Mouse (Mus musculus): Measurements from ENCODE around the gene Plpp1. TPM values are rescaled to one million over a fixed set of nuclear protein-coding genes. Genes with fewer than 3 reads are reported as not detected.

The Plpp1 gene
- polyA plus RNA-seq, 1 experiment from 2014 or later, result 70.9 TPM

GRCm38 (mm10) chr13:112825479-112825878 lies 24.9 kb downstream of the Plpp1 start:
- Histone ChIP-seq H3K27ac (replicated peaks) (no peak overlapping the region), H3K9ac (no peak overlapping the region), H3K4me2 (no peak overlapping the region), H3K4me3 (no peak overlapping the region), H3K4me1 (replicated peaks) (no peaks in the 10 kb centered on the region), H3K27me3 (no peaks in the 10 kb centered on the region), H3K36me3 (no peaks in the 10 kb centered on the region), H3K9me3 (no peaks in the 10 kb centered on the region)
- no peak for ATAC-seq (ENCODE audit: low FRiP score, low read depth)
- WGBS, result 62% methylated on average over 6 of the region's 6 CpGs

GRCm38 (mm10) chr13:112829619-112830018 lies 29.0 kb downstream of the Plpp1 start:
- WGBS, result 99% methylated on average over 2 of the region's 2 CpGs
- H3K27ac ChIP-seq (replicated peaks), result no peak overlapping the region
- no peak for ATAC-seq (ENCODE audit: low FRiP score, low read depth)
- H3K4me2 ChIP-seq, result no peak overlapping the region
- no peaks in the 10 kb centered on the region for H3K9me3 ChIP-seq
- no peaks in the 10 kb centered on the region for H3K36me3 ChIP-seq
- H3K4me3 ChIP-seq, result no peak overlapping the region
- H3K9ac ChIP-seq, result no peak overlapping the region
- no peaks in the 10 kb centered on the region for H3K27me3 ChIP-seq
- peaks cover 14% of the 10 kb centered on the region; the same call in 1 of the 2 replicates for H3K4me1 ChIP-seq (replicated peaks)

DNA sequence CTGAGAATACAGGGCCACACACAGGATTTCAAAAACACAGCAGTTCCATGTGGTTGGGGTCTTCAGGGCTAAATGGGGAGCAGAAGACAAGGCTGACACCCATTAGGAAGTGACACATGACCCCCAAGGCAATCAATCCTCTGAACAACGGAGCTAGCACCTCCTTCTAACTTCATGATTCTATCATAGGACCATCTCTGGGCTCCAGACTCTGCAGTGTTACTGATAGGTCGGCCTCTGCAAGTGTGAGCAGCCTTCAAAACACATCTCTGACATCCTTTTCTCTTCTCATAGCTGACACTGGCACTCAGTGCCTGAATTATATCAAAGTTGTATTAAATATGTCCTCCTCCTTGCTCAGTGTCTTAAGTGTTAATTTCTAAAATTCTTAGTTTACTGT lies 32.0 kb downstream of the Plpp1 start:
- 48% methylated on average over 2 of the region's 2 CpGs for WGBS
- peaks cover 20% of the 10 kb centered on the region for H3K4me1 ChIP-seq (replicated peaks)
- no peak for ATAC-seq (ENCODE audit: low FRiP score, low read depth)
- no peaks in the 10 kb centered on the region for H3K27me3 ChIP-seq
- H3K4me3 ChIP-seq, result no peak overlapping the region
- H3K27ac ChIP-seq (replicated peaks), result no peak overlapping the region
- no peaks in the 10 kb centered on the region for H3K9me3 ChIP-seq
- no peaks in the 10 kb centered on the region for H3K36me3 ChIP-seq
- no peak overlapping the region for H3K9ac ChIP-seq
- no peak overlapping the region for H3K4me2 ChIP-seq

DNA sequence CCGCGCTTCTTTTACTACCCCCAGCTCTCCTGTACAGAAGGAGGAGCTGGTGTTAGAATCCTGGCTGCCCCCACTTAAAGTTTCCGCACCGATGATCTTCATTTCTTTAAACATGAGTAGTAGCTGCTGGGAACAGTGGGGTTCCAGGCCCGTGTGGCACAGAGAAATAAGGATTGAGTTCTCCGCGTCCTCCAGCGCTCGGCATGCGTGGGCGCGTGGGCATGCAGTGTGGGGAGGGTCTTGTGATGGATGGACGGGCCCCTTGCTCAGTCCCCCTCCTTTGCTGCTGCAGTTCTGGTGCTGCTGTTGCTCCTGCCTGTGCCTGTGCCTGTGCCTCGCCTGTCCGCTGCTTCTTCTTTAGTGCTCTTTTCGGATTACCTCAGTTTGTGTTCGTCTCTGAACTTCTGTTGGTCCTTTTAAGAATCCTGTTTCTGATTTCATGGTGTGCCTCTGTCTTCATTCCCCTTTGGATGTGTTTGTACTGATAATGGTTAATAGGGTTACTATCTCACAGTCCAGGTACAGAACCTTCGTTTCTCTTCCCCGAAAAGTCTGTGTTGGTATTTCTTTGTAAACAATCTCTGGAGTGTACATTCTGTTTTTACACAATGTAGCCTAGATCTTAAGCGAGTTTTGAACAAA lies 32.8 kb downstream of the Plpp1 start:
- WGBS, result 43% methylated on average over 20 of the region's 20 CpGs
- Histone ChIP-seq H3K4me1 (replicated peaks) (peaks cover 20% of the 10 kb centered on the region), H3K9ac (no peak overlapping the region), H3K27ac (replicated peaks) (no peak overlapping the region), H3K36me3 (no peaks in the 10 kb centered on the region), H3K4me3 (no peak overlapping the region), H3K9me3 (no peaks in the 10 kb centered on the region), H3K4me2 (peak overlapping the region; percentile 31; the same call in 1 of the 2 replicates), H3K27me3 (no peaks in the 10 kb centered on the region)
- ATAC-seq (ENCODE audit: low FRiP score, low read depth), result no peak; the same call in 1 of the 2 replicates

GRCm38 (mm10) chr13:112833895-112834263 lies 33.3 kb downstream of the Plpp1 start:
- 67% methylated on average over 3 of the region's 3 CpGs for WGBS
- Histone ChIP-seq H3K4me3 (no peak overlapping the region), H3K9ac (no peak overlapping the region), H3K9me3 (no peaks in the 10 kb centered on the region), H3K36me3 (no peaks in the 10 kb centered on the region), H3K4me2 (no peak overlapping the region), H3K27ac (replicated peaks) (no peak overlapping the region), H3K4me1 (replicated peaks) (peaks cover 20% of the 10 kb centered on the region), H3K27me3 (no peaks in the 10 kb centered on the region)
- ATAC-seq (ENCODE audit: low FRiP score, low read depth), result 0 out of 2 replicates have a peak, but pooled peaks have one; percentile 35

GRCm38 (mm10) chr13:112835113-112835512 lies 34.5 kb downstream of the Plpp1 start:
- 0 out of 2 replicates have a peak overlapping the region, but pooled peaks have one; percentile 9 for H3K4me2 ChIP-seq
- H3K27ac ChIP-seq (replicated peaks), result no peak overlapping the region
- peak; percentile 59; the same call in 1 of the 2 replicates for ATAC-seq (ENCODE audit: low FRiP score, low read depth)
- H3K36me3 ChIP-seq, result no peaks in the 10 kb centered on the region
- WGBS, result 25% methylated on average over 12 of the region's 12 CpGs
- no peaks in the 10 kb centered on the region for H3K27me3 ChIP-seq
- no peak overlapping the region for H3K9ac ChIP-seq
- H3K4me1 ChIP-seq (replicated peaks), result peaks cover 20% of the 10 kb centered on the region
- no peak overlapping the region for H3K4me3 ChIP-seq
- no peaks in the 10 kb centered on the region for H3K9me3 ChIP-seq

GRCm38 (mm10) chr13:112836951-112837350 lies 36.4 kb downstream of the Plpp1 start:
- H3K9me3 ChIP-seq, result no peaks in the 10 kb centered on the region
- H3K4me1 ChIP-seq (replicated peaks), result peaks cover 20% of the 10 kb centered on the region
- no peak overlapping the region for H3K4me3 ChIP-seq
- H3K9ac ChIP-seq, result no peak overlapping the region
- no peak overlapping the region for H3K4me2 ChIP-seq
- H3K36me3 ChIP-seq, result no peaks in the 10 kb centered on the region
- H3K27me3 ChIP-seq, result no peaks in the 10 kb centered on the region
- WGBS, result 80% methylated on average over 2 of the region's 2 CpGs
- no peak for ATAC-seq (ENCODE audit: low FRiP score, low read depth)
- H3K27ac ChIP-seq (replicated peaks), result no peak overlapping the region

DNA sequence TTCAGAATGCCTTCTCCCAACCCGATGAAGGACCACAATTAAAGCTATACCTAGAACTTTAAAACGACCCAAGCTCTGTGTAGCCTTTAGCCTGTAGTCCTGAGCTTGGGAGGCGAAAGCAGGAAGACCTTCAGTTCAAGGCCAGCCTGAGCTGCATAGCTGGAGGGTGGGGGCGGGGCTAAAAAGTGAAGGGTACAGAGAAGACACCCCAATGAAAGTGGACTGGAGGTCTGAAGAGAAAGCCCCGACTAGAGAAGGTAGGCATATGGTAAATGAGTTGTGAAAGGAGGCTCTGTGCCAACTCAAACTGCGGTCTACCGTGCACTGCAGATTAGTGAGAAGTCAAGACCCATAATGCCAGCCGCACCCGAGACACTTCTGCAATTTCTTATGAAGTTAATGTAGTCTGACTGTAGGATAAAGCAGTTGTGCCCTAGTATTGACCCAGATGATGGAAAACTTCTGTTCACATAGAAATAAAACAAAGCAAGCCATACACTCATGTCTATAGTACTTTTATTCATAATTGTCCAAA lies 37.1 kb downstream of the Plpp1 start:
- Histone ChIP-seq H3K36me3 (no peaks in the 10 kb centered on the region), H3K27me3 (no peaks in the 10 kb centered on the region), H3K9me3 (no peaks in the 10 kb centered on the region), H3K9ac (no peak overlapping the region), H3K4me3 (no peak overlapping the region), H3K4me1 (replicated peaks) (peaks cover 16% of the 10 kb centered on the region), H3K27ac (replicated peaks) (no peak overlapping the region), H3K4me2 (no peak overlapping the region)
- WGBS, result 80% methylated on average over 9 of the region's 9 CpGs
- no peak for ATAC-seq (ENCODE audit: low FRiP score, low read depth)

- H3K27me3 ChIP-seq, result no peaks in the 10 kb centered on the region
- H3K9ac ChIP-seq, result no peak overlapping the region
- no peak for ATAC-seq (ENCODE audit: low FRiP score, low read depth)
- H3K36me3 ChIP-seq, result no peaks in the 10 kb centered on the region
- peaks cover 8% of the 10 kb centered on the region for H3K4me1 ChIP-seq (replicated peaks)
- H3K4me3 ChIP-seq, result no peak overlapping the region
- H3K27ac ChIP-seq (replicated peaks), result no peak overlapping the region
- no peak overlapping the region for H3K4me2 ChIP-seq
- H3K9me3 ChIP-seq, result no peaks in the 10 kb centered on the region
- 94% methylated on average over 6 of the region's 6 CpGs for WGBS
Measured at GRCm38 (mm10) chr13:112838562-112839232, 38.1 kb downstream of the Plpp1 start.

DNA sequence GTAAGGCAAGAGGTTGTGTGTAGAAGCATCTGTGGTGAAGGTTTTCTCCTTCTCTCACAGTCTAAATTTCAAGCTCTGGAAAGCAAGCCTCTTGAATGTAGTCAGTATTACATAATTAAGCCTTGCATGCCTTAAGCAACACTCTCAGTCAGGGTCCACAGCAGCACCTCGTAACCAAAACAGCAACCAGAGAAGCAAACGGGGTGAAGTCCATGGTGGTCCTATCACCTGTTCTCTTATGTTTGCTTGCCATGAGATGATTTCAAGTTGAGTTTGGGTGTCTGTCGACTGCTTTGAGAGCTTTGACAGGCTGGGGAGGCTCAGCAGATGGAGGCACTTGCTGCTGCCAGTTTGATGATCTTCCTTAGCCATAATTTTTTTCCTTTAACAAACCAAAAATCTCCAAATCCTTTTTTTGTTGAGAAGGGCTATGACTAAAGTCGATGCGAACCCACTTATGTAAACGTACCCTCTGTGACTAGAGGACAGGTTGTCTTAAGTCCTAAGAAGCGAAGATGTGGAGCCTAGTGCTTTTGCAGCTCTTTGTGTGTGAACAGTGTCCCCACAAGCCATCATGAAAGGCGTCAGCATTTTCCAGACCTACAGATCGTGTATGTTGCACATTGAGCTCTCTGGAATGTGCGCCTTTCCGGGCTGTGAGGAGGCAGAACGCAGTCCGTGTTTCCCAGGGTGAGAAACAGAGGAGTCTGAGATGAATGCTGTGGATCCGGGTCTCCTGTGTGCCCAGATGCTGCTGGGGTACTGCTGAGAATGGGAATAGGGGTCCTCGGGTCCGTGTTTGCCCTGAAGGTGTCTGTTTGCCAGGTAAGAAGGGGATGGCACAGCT lies 39.9 kb downstream of the Plpp1 start:
- no peaks in the 10 kb centered on the region for H3K27me3 ChIP-seq
- H3K4me3 ChIP-seq, result no peak overlapping the region
- no peak for ATAC-seq (ENCODE audit: low FRiP score, low read depth)
- H3K4me1 ChIP-seq (replicated peaks), result no peaks in the 10 kb centered on the region
- H3K36me3 ChIP-seq, result peaks cover 6% of the 10 kb centered on the region; the same call in 1 of the 2 replicates
- no peak overlapping the region for H3K9ac ChIP-seq
- WGBS, result 85% methylated on average over 16 of the region's 16 CpGs
- no peak overlapping the region for H3K4me2 ChIP-seq
- H3K27ac ChIP-seq (replicated peaks), result no peak overlapping the region
- H3K9me3 ChIP-seq, result no peaks in the 10 kb centered on the region

GRCm38 (mm10) chr13:112845931-112846330 lies 45.3 kb downstream of the Plpp1 start:
- H3K4me2 ChIP-seq, result no peak overlapping the region
- no peak for ATAC-seq (ENCODE audit: low FRiP score, low read depth)
- H3K4me1 ChIP-seq (replicated peaks), result no peaks in the 10 kb centered on the region
- H3K27me3 ChIP-seq, result no peaks in the 10 kb centered on the region
- H3K9me3 ChIP-seq, result no peaks in the 10 kb centered on the region
- no peak overlapping the region for H3K9ac ChIP-seq
- 96% methylated on average over 3 of the region's 3 CpGs for WGBS
- no peak overlapping the region for H3K27ac ChIP-seq (replicated peaks)
- H3K4me3 ChIP-seq, result no peak overlapping the region
- peaks cover 10% of the 10 kb centered on the region; the same call in 1 of the 2 replicates for H3K36me3 ChIP-seq

Measured in hindbrain, embryonic 15.5 days (tissue).